Mouse (Mus musculus): ENCODE data around the gene 1700010I14Rik. TPM values are rescaled to one million over a fixed set of nuclear protein-coding genes. Genes with fewer than 3 reads are reported as not detected.

The 1700010I14Rik gene
- polyA plus RNA-seq, 1 experiment: not detected

GRCm38 (mm10) chr17:9033511-9033910, 45.4 kb downstream of the 1700010I14Rik start:
- Histone ChIP-seq H3K4me3 (ENCODE audit: insufficient read depth, low read depth, low read length) (no peak overlapping the region), H3K27ac (ENCODE audit: insufficient read depth, low read depth, low read length) (peak overlapping the region; percentile 49), H3K4me1 (ENCODE audit: control insufficient read depth, insufficient read depth, low read length) (peaks cover 8% of the 10 kb centered on the region)
- 69% methylated on average over 5 of the region's 5 CpGs for WGBS
- TF ChIP-seq CTCF (IDR thresholded peaks at IDR 0.05; ENCODE audit: insufficient read depth, low read depth, low read length): no peak
- no peak for TF ChIP-seq POLR2A (IDR thresholded peaks at IDR 0.05; ENCODE audit: insufficient read depth, low read depth, low read length)

- peaks cover 8% of the 10 kb centered on the region for H3K4me1 ChIP-seq (ENCODE audit: control insufficient read depth, insufficient read depth, low read length)
- TF ChIP-seq POLR2A (IDR thresholded peaks at IDR 0.05; ENCODE audit: insufficient read depth, low read depth, low read length): no peak
- TF ChIP-seq CTCF (IDR thresholded peaks at IDR 0.05; ENCODE audit: insufficient read depth, low read depth, low read length): no peak
- WGBS: 70% methylated on average over 8 of the region's 8 CpGs
Measured at GRCm38 (mm10) chr17:9035561-9036348, 47.6 kb downstream of the 1700010I14Rik start.

GRCm38 (mm10) chr17:9042723-9043122, 54.6 kb downstream of the 1700010I14Rik start:
- Histone ChIP-seq H3K4me3 (ENCODE audit: insufficient read depth, low read depth, low read length) (no peak overlapping the region), H3K27ac (ENCODE audit: insufficient read depth, low read depth, low read length) (no peak overlapping the region), H3K4me1 (ENCODE audit: control insufficient read depth, insufficient read depth, low read length) (no peaks in the 10 kb centered on the region)
- TF ChIP-seq POLR2A (IDR thresholded peaks at IDR 0.05; ENCODE audit: insufficient read depth, low read depth, low read length) (no peak), CTCF (IDR thresholded peaks at IDR 0.05; ENCODE audit: insufficient read depth, low read depth, low read length) (no peak)
- WGBS: 60% methylated on average over 2 of the region's 2 CpGs

More at GRCm38 (mm10) chr17:9035561-9036348, 47.6 kb downstream of the 1700010I14Rik start:
- Histone ChIP-seq H3K4me3 (ENCODE audit: insufficient read depth, low read depth, low read length) (no peak overlapping the region), H3K27ac (ENCODE audit: insufficient read depth, low read depth, low read length) (no peak overlapping the region)

- peaks cover 3% of the 10 kb centered on the region for H3K4me1 ChIP-seq (ENCODE audit: control insufficient read depth, insufficient read depth, low read length)
- no peak overlapping the region for H3K27ac ChIP-seq (ENCODE audit: insufficient read depth, low read depth, low read length)
- WGBS: 65% methylated on average over 13 of the region's 13 CpGs
- no peak for TF ChIP-seq CTCF (IDR thresholded peaks at IDR 0.05; ENCODE audit: insufficient read depth, low read depth, low read length)
- TF ChIP-seq POLR2A (IDR thresholded peaks at IDR 0.05; ENCODE audit: insufficient read depth, low read depth, low read length): no peak
- H3K4me3 ChIP-seq (ENCODE audit: insufficient read depth, low read depth, low read length): no peak overlapping the region
Measured at GRCm38 (mm10) chr17:9052441-9052980, 64.4 kb downstream of the 1700010I14Rik start.

- 64% methylated on average over 8 of the region's 8 CpGs for WGBS
- Histone ChIP-seq H3K27ac (ENCODE audit: insufficient read depth, low read depth, low read length) (no peak overlapping the region), H3K4me3 (ENCODE audit: insufficient read depth, low read depth, low read length) (no peak overlapping the region), H3K4me1 (ENCODE audit: control insufficient read depth, insufficient read depth, low read length) (peaks cover 3% of the 10 kb centered on the region)
- no peak for TF ChIP-seq CTCF (IDR thresholded peaks at IDR 0.05; ENCODE audit: insufficient read depth, low read depth, low read length)
- no peak for TF ChIP-seq POLR2A (IDR thresholded peaks at IDR 0.05; ENCODE audit: insufficient read depth, low read depth, low read length)
Measured at GRCm38 (mm10) chr17:9059360-9059932, 71.3 kb downstream of the 1700010I14Rik start.
